Mouse (Mus musculus) thymus, postnatal 25 days (tissue): Measurements from ENCODE around the gene Kcnq2.

ENCODE experiments used
- DNase-seq: peaks from one replicate; pipeline ENCODE4 v3.0.0; 2022

Gene Kcnq2

DNA sequence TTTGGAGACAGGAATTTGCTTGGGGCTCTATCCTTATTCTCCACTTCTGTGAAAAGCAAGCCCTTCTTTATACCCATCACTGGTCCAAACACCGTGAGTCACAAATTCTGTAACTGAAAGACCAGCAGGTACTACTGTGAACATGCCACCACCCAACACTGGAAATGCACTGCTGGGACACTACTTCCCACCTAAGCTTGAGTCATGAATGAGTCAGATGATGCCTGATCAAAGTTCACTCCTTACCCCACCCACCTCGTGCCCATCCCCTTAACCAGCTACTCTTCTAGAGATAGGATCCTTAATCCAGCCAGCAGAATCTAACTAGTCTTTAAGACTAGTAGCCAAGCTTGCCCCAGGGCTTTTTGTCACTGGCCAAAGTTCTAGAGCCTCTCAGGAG lies 35.0 kb downstream of the Kcnq2 start:
- no peak for DNase-seq

DNA sequence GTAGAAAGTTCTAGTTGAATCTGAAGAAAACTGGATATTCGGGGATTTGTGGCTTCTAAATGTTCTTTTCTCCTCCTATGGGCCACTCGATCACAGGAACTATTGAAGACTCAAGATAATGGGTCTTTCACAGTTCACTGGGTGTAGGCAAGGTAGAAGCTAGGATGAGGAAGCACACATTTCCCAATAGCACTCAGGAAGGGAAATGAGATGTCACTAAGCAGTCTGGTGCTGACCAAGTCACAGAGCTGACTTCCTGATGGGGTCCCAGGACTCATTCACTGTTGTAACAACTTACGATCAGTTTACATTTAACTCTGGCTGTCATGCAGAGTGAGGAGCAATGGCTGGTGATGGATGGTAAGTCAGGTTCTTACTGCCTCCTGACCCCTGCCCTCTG lies 45.0 kb downstream of the Kcnq2 start:
- DNase-seq = no peak

DNA sequence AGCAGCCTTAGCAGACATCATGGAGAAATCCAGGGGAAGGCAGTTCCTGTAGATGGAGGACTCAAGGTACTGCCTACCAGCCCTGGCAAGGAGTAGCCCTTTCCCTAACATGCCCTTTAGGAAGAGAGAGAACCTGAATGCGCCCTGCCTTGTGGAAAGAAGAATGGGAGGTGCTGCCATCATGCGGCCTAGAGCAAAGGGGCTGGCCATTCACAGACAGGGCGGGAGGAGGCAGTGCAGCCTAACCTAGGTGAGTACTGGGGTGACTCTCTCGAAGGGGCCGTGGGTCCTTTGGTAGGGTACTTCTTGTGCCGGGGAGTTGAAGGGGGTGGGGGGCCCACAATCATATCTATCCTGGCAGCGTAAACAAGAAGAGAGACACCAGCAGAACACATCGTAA lies 50.1 kb downstream of the Kcnq2 start:
- DNase-seq = no peak

DNA sequence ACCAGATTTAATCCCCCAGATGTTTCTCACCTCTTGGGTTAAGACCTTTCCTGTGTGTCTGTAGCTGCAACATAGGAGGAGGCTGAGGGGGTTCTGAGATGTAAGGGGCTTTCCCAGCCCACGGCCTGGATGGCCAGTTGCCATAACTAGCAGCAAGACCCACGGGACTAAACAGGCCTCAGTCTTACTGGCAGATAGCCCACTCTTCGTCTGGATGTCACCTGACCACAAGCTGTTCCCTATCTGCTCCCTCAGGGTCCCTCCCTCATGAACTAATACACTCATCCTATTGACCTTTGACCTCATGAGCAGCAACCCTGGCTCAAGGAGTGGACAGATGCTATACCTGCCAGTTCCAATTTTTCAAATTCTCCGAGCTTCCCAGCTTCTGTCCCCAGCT lies 51.2 kb downstream of the Kcnq2 start:
- no peak for DNase-seq

DNA sequence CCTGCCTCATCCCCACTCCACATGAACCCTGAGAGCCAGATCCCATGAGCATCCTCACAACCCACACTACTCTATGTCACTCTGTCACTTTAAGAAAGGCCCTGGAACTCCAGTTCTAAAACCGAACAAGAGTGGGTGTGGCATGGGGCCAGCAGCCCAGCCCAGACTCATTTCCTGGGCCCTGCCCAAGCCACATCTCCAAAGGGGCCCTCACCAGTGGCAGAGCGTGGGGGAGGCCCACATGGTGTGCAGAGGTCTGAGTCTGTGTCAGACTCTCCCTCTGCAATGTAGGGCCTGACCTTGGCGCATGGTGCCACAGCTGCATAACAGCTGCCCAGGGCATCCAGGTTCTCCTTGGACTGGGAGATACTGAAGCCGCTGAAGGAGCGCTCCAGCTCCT lies 54.2 kb downstream of the Kcnq2 start:
- DNase-seq = no peak

DNA sequence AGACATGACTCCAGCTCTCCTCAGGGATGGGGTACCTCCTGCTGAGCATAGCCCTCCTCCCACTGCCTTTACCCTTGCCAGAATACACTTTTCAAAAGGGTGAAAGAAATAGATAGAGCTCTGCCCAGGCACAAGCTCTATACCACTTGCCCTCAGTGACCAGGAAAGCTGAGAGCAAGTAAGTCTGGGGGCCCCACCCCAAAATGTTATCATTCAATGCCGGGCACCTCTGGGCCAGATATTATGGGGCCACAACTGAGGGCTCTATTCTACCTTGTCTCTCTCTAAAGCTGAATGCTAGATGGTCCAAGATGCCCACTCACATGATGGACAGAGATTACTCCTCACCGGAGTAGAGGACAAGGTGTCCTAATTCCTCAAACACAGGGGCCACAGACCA lies 55.6 kb downstream of the Kcnq2 start:
- no peak for DNase-seq

DNA sequence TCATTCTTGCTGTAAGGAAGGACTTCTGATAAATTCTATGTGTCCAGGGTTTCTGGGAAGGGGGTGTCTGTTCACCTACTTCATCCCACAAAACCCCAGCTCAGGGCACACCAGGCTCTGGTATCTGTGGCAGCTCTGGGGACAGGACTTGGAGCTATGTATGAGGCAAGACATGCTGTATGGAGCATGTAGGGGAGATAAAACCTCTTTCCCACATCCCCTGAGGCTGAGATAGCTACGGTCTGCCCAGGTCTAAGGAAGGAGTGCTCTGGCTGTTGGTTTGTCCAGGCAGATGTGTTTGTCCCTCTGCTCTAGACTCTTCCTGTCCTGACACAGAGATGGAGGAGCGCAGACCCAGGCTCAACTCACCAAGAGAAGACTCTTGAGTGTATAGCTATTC lies 56.2 kb downstream of the Kcnq2 start:
- DNase-seq = no peak

DNA sequence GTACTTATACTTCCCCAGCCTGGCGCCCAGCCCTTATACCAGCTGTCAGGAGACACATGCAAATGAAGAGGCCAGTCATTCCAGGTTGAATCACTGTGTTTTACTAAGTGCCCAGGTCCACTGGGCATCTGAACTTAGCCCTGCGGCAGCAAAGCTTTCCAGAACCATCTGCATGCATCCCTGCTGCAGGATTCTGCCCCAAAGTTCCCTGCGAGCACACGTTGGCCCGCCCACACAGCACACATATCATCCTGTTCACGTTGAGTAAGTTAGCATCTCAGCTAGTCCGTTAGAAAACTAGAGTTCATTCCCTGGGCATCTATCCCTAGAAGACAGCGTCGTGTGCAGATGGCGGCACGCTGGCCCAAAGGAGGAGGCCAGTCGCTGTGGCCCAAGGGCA lies 59.6 kb downstream of the Kcnq2 start:
- no peak for DNase-seq

DNA sequence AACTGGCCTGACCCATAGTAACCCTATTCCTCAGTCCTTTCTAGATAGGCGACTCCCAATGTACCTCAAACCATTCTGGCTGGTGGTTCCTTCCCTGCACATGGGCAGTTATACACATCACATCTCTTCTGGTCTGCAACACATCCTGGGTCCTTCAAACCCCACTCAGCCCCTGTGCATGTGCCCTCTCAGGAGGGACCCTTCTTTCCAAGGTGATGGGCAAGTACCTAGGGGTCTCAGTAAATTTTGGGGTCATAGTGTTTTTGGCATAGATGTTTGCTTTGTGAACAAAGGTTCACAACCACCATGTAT lies 62.7 kb downstream of the Kcnq2 start:
- no peak for DNase-seq

DNA sequence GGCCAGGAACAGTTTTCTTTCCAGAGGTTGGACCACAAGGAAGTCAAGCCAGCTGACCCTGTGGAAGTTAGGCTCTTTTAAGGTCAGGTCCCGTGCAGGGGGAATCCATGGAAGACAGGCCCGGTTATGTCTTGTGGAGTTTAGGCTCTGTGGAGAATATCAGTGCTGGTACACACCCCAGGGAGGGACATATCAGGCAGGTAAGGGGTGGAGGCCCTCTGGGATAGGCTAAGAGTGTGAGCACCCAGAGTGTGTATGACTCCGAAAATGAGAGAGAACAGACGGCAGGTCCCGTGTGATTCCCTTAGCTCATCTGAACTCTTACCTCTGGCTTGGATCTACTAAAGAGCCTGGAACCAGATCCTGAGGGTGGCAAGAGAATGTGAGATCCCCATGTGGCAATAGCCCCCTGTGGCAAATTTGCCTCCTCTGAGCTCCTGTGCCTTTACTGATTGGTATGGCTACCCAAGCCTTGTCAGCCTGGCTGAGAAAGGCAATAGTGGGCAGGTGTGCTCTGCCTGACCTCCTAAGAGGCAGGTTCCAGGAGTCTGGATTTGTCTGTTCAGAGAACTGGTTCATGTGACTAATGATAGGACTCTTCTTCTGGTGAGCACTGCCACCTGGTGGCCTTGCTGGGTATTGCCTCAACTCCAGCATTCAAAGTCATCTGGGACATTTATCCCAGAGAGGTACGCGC lies 63.2 kb downstream of the Kcnq2 start:
- DNase-seq = peak; percentile 58

DNA sequence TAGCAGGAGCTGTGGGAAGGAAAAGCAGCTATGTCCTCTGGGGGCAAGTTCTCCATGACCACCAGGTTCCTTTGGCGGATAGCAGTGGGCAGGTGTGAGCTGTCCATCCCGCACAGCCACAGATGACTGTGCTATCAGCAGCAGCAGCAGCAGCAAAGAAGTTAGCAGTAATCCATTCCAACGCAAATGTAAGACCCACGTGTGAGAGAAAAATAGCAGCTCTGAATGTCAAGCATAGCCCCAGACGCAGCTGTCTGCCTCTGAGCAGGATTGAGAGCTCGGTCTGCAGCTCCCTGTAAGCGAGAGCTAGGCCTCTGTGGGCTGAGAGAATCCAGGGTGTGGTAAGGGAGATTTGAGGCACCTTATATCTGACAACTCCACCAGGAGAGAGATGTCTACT lies 65.0 kb downstream of the Kcnq2 start:
- no peak for DNase-seq

DNA sequence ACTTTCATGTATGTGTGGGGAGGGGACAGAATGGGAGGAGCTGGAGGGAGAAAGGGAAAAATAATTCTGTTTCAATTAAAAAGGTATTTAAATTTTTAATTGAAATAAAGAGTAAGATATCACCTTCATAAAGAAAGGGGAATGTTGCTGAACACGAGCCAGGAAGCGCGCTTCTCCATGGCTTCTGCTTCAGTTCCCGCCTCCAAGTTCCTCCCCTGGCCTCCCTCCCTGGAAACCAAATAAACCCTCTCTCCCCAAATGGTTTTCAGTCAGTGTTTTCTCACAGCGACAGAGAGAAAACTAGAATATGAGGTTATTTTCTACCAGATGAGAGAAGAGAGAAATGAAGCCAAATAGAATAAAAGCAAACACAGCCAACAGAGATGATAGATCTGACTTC lies 66.6 kb downstream of the Kcnq2 start:
- DNase-seq = no peak

DNA sequence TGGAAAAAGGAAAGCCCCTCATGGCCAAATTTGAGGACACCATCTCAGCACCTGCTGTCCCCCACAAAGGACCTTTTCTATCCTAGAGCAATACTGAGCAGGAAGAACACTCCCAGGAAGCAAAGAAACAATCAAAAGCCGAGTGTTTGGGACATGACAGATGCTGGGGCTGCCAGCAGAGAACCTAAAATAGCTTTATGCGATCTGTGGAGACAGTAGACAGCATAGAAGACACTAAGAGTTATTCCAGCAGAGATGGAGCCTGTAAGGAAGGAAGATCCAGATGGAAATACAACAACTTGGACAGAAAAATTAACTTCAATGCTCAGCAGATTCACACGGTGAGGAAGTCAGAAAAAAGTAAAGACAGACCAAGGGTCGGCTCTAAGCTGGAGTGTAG lies 69.3 kb downstream of the Kcnq2 start:
- no peak for DNase-seq

DNA sequence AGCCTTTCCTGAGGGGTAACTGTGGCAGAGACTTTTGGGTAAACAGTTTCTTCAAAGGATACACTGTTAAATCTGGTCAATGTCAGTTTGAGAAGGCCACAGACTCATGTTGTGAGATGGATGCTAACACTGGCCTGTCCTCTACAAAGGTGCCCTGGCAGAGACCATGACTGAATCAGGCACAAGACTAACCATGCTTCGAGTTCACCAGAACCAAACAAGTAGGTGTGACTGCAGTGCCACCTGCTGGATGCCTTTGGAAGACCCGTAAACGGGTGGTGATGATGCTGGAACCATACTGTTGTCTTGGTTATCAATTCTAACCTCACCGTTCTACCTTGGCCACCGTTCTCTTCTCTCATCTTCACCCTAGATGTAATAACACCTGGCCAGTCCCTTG lies 75.0 kb downstream of the Kcnq2 start:
- peak; percentile 58 for DNase-seq

DNA sequence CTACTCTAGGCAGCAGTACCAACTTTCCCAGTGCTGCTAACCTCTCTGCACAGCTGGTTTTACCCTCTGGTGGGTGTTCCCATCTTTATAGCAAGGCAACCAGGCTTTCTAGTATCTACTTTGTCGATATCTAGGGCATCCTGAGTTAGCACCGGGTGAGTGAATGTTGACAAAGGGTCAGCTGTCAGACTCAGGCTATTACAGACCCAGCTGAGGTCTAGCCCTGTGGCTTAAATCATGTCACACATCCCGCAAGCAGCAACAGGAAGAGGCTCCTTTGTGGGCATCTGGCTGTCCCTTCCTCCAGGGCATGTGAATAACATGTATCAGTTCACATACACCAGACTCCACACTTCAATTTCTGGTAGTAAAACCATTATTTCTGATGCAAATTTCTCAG lies 76.9 kb downstream of the Kcnq2 start:
- DNase-seq = no peak

DNA sequence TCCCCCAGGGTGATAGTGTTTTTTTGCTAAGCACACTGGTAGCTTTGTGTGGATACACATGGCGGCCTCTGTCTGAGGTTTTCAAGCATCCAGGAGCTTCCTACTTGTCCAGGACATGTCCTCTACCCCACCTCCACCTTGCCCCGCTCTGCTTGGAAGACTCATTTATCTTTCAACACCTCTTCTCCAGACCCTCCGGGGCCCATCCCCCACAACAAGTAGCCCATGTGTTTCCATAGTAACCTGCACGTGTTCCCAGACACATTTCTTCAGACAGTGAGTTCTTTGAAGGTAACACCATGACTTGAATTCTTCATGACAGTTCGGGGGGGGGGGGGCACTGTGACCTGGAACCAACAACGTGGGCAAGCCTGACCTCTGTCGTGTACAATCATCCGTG lies 77.8 kb downstream of the Kcnq2 start:
- no peak for DNase-seq

DNA sequence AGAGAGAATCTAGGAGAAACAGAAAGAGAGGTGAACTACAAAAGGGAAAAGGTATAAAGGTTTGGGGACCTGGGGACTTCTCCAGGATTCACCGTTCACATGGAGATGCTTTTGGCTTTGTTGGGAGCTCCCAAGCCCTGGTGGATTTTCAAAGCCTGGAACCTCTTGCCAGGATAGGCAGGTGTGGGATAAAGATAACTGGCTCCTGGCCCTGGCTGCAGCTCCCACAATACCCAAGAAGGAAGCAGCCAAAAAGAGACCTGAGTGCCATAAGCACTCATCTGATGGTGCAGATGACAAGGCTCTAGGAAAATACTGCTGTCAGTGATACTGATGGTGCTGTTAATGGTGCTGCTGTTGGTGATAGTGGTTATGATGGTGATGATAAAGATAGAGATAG lies 82.9 kb downstream of the Kcnq2 start:
- no peak for DNase-seq

DNA sequence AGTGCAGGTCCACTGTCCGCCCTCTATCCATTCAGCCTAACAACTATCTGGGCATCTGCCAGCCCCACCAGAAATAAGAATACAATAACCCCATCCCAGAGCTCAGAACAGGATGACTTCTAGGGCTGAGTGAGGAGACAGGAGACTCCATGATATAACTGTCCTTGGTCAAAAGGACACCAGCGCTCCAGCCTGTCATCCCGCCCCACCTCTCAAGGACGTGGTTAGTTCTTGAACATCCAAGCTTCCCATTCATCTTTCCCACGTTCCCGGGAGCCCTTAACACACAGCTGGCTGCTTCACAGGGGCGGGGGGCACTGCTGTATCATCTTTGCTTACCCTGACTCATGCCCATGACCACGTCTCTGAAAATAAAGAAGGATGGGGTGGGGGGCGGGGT lies 86.1 kb downstream of the Kcnq2 start:
- no peak for DNase-seq

DNA sequence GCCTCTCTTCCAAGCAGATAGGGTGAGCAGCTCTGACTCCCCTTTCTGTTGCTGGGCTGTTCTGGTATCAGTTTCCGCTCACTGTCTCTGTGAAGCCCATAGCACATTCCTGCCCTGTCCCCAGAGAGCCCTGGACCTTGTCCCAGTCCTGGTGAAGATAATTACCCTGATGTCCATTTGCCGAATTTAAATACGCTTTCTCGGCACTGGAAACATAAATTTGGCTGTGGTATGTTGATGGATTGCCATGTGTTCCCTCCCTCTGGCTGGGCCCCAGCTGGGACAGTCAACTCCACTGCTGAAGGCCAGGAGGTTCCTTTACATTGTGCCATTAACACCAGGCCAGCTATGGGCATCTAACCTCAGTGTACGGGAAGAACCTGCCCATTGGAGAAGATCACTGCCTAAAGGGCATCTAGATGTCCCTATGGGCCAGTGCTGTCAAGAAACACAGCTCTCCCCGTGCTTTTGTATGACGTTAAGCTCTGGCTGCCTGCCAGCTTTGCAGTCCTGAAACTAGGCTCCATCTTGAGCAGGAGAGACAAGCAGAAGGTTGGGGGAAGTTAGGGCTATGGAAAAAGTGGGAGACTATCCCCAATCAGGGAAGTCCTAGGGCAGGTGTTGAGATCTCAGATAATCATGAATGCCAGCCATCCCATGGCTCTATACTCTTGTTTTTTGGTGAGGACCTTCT lies 86.7 kb downstream of the Kcnq2 start:
- no peak for DNase-seq

DNA sequence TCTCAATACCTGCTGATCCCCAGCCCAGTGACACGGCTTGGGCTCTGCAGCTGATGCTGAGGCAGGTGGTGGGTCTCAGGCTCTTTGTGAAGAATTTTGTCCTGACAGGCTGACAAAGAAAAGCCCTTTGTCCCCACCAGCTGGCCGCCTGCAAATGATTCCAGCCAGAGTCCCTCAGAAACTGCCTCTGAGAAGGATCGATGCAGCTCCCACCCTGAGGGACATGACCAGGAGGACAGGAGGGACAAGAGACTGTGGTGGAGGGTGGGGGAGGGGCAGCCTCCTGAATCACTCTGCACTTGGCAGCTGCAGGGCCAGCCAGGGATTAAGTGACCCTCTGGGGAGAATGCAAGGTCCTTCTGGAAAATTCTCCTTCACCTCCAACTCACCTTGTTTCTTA lies 91.1 kb downstream of the Kcnq2 start:
- DNase-seq = no peak

DNA sequence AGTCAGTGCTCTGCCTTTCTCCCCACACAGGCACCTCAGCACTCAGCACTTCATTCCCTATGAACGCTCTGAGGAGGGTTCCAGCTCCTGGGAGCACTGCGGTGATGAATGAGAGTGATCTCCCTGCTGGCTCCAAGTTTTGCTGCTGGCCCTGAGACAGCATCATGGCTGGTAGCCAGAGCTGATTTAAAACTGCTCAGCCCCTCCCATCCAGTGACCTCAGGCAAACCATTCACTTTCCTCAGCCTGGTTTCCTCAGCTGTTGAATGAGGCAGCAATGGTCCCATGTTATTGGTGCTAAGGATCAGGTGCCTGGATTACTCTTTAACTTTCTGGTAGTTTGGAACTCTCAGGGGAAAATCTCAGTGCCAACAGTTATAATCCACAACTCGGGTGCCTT lies 91.7 kb downstream of the Kcnq2 start, which contains the start of gene Chrna4:
Gene Chrna4 (minus strand): TSS at position 110 of the 400 bp plus-strand sequence.
- no peak for DNase-seq

DNA sequence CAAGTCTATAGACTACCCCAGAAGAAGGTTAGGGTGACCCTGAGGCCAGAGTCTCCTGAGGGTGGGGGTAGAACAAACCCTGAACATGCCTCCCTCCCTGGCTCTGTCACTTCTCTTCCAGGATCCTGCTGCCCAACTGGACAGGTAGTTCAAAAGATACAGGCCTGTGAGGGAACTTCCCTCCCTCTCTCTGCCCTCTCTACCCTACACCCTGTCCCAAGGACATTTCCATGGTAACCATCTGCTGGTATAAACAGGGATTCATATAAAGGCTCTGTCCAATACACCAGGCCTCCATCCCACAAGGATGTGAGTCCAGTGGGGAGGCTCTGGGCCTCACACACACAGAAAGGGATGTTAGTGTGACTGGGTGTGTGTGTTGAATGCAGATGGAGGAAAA lies 92.7 kb downstream of the Kcnq2 start:
- no peak for DNase-seq

DNA sequence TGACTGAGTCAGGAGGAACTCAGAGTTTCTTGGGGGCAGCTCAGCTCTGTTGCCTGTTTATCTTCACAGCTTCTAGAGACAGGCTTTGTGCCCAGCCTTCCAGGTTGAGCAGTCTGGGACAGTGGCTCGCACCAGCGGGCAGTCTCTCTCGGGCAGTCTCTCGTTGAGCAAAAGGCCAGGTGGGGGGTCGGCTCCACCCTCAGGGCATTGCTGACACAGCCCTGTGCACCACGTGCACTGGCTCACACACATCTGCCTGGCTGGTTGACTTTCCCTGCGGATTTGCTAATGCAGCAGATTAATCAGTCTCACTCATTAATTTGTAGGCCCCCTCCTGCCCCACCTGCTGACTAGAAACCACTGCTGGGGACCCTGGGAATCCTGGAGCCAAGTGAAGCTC lies 93.2 kb downstream of the Kcnq2 start:
- no peak for DNase-seq

DNA sequence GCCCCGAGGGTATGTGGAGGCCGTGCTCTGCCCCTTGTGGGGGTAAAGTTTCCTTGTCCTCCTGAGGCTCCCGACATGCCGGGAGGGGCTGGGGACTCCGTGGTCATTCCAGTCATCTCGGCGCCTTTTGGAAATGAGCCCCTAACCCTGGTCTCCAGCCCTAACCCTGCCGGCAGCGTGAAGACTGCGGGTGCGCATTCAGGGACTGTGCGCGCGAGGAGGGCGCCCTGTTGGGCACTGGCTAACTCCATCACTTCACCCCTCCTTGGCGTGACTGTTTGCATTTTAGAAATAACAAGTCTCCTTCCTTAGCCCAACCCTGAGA lies 95.8 kb downstream of the Kcnq2 start:
- DNase-seq = no peak

DNA sequence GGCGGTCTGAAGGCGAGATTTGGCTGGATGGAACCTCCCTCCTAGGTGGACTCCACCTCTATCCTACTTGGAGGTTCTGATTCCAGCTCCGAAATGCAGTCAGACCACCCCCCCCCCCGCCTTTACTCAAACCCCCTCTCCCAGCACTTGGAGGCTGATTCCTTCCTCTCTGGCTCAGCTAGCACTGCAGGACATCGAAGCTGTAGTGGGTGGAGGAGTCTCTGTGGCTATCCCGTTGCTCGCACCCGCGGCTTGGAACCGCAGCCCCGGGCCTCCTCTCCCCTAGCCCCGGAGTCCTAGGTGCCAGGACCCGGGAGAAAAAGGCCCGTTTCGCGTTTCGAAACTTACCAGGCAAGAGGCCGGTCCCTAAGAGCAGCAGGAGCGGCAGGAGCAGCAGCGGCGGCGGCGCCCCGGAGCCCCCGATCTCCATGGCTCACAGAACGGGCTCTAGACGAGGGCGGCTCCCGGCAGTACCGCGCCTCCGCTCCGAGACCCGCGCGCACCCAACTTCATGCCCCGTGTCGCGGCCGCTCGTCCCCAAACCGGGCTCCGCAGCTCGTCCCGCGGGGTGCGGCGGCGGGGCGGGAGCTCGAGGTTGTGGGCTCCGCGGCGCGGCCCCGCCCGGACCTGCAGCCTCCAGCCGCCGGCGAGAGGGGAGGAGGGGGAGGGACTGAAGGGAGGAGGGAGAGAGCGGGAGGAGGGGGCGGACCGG lies 96.3 kb downstream of the Kcnq2 start:
- no peak for DNase-seq
